Mouse (Mus musculus): ENCODE data around the gene Trim59.
A peak's percentile ranks its signal among the peaks of the same experiment; 100 is the strongest.
"Not testable (repeated sequence)": the region's sequence is repeated elsewhere in the genome, so short reads cannot be mapped to it uniquely, and the experiment has no call there.

Gene Trim59

GRCm38 (mm10) chr3:69044645-69045399 is at the start of gene Trim59:
Trim59 (minus strand) TSS chr3:69044755.
- peak; percentile 92 to 97 for DNase-seq

GRCm38 (mm10) chr3:69064005-69064404 is 19.4 kb upstream of the Trim59 start:
- DNase-seq: no peak

DNA sequence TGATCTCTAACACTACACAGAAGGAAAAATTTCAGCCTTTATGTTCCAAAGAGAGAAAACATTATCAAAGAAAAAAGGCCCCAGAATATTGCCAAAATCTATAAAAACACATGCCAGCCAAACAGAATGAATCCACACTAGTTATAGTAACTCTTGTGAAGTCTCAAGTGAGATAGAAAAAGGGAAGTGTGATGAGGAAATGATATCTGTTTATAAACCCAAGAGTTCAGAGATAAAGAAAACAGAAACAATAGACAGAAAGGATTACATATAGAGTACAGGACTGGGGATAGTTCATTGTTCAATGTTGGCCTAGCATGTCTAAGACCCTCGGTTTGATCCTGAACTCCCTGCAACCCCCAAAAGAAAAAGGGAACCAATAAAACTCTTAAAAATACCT is 18.2 kb upstream of the Trim59 start:
- DNase-seq: no peak

DNA sequence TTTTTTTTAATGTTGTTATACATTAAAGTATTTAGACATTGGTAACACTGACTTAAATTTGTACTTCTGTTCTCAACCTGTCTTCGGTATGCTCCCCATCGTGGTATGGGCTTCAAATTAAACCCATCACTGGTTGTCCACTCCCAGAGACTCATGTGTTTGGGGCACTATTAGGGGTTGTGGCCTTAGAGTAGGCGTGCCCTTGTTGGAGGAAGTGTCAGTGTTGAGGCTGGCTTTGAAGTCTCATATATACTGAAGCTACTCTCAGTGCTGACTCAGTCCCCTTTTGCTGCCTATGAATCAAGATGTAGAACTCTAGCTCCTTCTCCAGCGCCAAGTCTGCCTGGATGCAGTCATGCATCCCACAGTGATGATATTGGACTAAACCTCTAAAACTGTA is 16.1 kb upstream of the Trim59 start:
- DNase-seq: no peak

GRCm38 (mm10) chr3:69055871-69056270 is 11.3 kb upstream of the Trim59 start:
- no peak for DNase-seq

GRCm38 (mm10) chr3:69054760-69055432 is 10.3 kb upstream of the Trim59 start:
- DNase-seq: no peak

DNA sequence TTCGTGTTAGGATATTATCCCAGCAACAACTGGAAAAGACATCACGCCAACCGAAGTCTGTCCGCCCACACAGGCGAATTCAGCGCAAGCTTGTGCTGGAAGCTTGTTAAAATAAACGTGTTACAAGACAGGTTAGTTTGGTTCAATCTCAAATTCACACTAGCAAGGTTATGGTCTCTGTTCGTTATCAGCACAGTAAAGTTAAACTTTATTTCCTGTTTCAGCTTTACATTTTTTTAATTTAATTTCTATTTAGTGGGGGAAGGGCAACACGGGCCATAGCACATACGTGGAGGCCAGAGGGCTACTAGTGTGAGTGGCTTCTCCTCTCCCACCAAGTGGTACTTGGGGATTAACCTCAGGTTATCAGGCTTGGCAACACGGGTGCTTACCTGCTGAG is 7.3 kb upstream of the Trim59 start:
- DNase-seq: no peak

DNA sequence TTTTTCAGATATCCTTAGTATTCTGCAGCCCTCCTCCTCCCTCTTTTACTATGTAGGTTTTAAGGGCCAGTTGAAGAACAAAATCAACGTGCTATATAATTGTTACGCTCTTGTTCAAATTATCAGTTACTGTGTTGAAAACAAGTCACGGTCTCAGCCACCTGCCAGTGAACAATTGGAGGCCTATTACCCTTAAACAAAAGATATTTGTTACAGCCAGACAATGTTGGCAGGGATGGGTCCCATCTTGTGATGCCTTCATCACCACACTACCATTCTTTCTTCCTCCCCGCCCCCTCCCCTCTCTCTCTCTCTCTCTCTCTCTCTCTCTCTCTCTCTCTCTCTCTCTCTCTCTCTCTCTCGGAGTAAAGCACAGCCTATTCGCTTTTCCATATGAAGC is 4.5 kb upstream of the Trim59 start:
- no peak for DNase-seq

GRCm38 (mm10) chr3:69047684-69048083 is 3.1 kb upstream of the Trim59 start:
- no peak for DNase-seq

DNA sequence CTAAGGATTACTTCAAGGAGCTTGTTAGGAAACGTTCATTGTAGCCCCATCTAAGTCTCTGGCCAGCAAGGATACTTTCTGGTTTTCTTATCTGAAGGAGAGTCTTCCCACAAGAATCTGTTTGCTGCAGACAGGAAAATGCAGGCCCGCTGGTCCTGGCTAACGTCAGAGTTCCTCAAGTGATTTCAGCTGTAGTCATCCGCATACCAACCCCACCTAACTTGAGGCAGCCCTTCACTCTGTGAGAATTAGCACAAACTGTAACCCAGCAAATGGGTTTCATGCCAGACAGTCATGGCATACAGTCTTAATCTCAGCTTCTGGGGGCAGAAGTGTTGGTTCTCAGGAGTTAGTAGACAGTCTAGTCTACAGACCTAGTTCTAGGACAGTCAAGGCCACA is 2.0 kb upstream of the Trim59 start:
- no peak for DNase-seq

GRCm38 (mm10) chr3:69045750-69046149 is 1.2 kb upstream of the Trim59 start:
- no peak for DNase-seq

GRCm38 (mm10) chr3:69045400-69045703 is 797 bp upstream of the Trim59 start:
- peak in 1 of 2 experiments; percentile 37 for DNase-seq

DNA sequence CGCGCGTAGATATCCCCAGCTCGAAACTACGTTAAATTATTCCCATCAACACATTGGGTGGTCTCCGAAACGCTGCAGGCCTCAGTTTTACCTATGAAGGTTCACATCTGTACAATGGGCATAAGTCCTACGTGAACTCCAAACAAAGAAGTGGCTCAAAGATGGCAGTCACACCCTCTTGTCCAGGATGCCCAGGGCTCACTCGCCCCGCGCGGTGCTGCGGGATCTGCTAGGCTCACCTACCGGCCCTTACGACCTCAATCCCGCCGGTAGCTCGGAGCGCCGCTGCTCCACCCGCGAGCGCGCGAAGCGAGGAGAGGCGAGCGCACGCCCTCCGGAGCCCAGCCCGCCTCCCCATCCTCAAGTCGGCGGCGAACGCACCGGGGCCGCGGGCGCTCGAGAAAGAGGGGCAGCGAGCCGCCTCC is 376 bp downstream of the Trim59 start:
- DNase-seq: peak in 1 of 2 experiments; percentile 14

GRCm38 (mm10) chr3:69041298-69041697 is 3.3 kb downstream of the Trim59 start:
- DNase-seq: no peak

- no peak for DNase-seq
These were observed 4.5 kb downstream of the Trim59 start for GRCm38 (mm10) chr3:69040105-69040504.

GRCm38 (mm10) chr3:69026133-69026783 is 18.3 kb downstream of the Trim59 start:
- no peak for DNase-seq

DNA sequence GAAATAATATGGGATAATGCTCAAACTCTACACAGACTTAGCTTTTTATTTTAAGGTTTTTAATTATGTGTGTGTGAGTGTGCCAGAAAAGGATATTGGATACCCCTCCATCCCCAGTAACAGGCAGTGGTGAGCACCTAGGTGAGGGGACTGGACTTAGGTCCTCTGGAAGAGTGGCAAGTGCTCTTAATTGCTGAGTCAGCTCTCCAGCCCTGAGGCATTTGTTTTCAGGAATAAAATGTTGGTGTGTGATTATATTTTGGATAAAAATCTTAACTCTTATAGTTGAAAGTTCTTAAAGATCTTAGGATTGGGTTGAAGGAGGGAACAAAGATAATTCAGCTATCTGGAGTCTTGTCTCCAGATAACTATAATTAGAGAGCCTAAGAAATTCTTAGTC is 23.8 kb downstream of the Trim59 start:
- DNase-seq: no peak

- DNase-seq: peak in 1 of 2 experiments; percentile 23
These were observed 24.3 kb downstream of the Trim59 start for GRCm38 (mm10) chr3:69020285-69020684.

DNA sequence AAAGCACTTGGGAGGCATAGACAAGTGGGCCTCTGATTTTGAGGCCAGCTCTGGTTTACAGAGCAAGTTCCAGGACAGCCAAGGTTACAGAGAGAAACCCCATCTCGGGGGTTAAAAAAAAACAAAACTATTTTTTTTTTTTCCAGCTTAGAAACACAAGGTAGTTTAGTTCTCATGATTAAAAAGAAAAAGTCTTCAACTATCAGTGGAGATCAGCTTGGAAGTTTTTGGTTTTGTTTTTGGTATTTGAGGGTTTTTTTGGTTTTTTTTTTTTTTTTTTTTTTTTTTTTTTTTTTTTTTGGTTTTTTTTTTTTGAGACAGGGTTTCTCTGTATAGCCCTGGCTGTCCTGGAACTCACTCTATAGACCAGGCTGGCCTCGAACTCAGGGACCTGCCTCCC is 25.9 kb downstream of the Trim59 start:
- not testable (repeated sequence) for DNase-seq

- no peak for DNase-seq
These were observed 27.4 kb downstream of the Trim59 start for GRCm38 (mm10) chr3:69017181-69017580.

DNA sequence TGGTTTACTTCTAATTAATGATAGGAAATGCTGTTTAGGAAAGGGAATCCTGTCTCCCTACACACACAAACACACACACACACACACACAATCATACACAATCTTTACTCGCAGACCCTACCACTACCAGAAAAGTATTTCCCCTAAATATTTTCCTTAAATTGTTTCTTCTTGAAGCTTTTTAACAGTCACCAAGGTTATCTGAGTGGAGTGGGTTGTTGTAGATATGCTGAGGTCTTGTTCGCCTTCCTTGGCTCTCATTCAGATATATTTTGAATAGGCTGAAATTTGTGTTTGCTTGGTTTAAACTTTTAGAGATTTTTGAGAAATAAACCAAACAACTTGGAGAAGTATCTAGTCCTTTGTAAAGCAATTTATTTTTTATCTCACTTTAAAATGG is 35.7 kb downstream of the Trim59 start:
- DNase-seq: no peak

- peak in 1 of 2 experiments; percentile 2 for DNase-seq
These were observed 38.3 kb downstream of the Trim59 start for GRCm38 (mm10) chr3:69006246-69006760.

DNA sequence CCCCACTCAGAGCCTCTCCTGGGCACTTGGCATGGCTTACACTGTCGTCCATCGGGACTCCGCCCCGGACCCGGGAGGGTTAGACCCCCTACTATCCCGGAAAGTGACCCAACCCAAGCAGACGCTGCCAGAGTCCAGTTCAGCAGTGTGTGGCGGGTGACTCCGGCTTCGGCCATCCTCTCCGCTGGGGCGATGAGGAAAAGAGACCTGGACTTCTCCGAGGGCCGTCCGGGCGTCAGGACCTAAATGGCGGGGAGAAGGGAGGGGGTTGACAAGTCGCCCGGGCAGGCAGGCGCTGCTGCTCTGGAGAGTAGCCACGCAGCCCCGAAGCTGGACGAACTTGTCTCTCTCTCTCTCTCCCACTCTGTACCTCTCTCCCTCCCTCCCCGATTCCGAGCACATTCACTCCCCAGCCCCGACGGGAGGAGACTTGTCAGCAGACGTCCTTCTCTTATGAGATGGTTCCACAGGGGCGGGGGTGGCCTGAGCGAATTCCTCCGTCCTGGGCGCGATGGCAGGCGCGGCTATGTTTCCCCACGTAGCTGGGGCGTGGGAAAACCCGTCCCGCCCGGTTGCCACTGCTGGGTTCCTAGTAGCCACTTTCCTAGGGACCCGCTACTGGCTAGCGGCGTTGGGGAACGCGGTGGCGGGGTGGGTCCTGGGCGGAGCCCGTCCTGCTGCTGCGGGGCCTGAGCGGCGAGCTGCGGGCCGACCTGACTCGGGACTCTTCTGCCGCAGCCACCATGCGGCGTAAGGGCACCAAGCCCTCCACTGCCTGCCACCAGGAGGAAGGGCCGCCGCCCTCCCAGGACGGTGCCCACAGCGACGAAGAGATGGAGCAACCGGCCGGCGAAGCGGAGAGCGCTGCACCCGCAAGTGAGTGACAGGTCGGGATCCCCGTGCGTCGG is 39.0 kb downstream of the Trim59 start:
- DNase-seq: peak; percentile 44 to 75

Measured in kidney, postnatal 25 days (tissue).